Mouse (Mus musculus): Measurements from ENCODE around the gene Csnk1e. TPM values are rescaled to one million over a fixed set of nuclear protein-coding genes. Genes with fewer than 3 reads are reported as not detected.
A peak's percentile ranks its signal among the peaks of the same experiment; 100 is the strongest.

Gene Csnk1e
- polyA plus RNA-seq, 1 experiment from 2014 or later: 280 TPM

GRCm38 (mm10) chr15:79381644-79382043, 73.7 kb downstream of the Csnk1e start:
- H3K9me3 ChIP-seq (replicated peaks): no peaks in the 10 kb centered on the region
- H3K4me2 ChIP-seq (replicated peaks): no peak overlapping the region
- WGBS: 88% methylated on average over 9 of the region's 9 CpGs
- H3K36me3 ChIP-seq: peaks cover 17% of the 10 kb centered on the region
- ATAC-seq (ENCODE audit: low FRiP score): no peak
- no peaks in the 10 kb centered on the region for H3K27me3 ChIP-seq
- no peak overlapping the region for H3K9ac ChIP-seq
- H3K27ac ChIP-seq: no peak overlapping the region
- 0 out of 2 replicates have a peak, but pooled peaks cover 3% of the 10 kb centered on the region for H3K4me1 ChIP-seq
- no peak overlapping the region for H3K4me3 ChIP-seq

GRCm38 (mm10) chr15:79380468-79381444, 74.6 kb downstream of the Csnk1e start:
- peaks cover 25% of the 10 kb centered on the region for H3K36me3 ChIP-seq
- H3K27ac ChIP-seq: no peak overlapping the region
- H3K9me3 ChIP-seq (replicated peaks): no peaks in the 10 kb centered on the region
- 0 out of 2 replicates have a peak, but pooled peaks cover 3% of the 10 kb centered on the region for H3K4me1 ChIP-seq
- no peak overlapping the region for H3K4me2 ChIP-seq (replicated peaks)
- no peaks in the 10 kb centered on the region for H3K27me3 ChIP-seq
- H3K4me3 ChIP-seq: no peak overlapping the region
- ATAC-seq (ENCODE audit: low FRiP score): peak; percentile 35; the same call in 1 of the 2 replicates
- H3K9ac ChIP-seq: no peak overlapping the region
- 60% methylated on average over 18 of the region's 23 CpGs for WGBS

GRCm38 (mm10) chr15:79379658-79380057, 75.7 kb downstream of the Csnk1e start:
- H3K4me2 ChIP-seq (replicated peaks): no peak overlapping the region
- no peaks in the 10 kb centered on the region for H3K9me3 ChIP-seq (replicated peaks)
- H3K27ac ChIP-seq: no peak overlapping the region
- no peak overlapping the region for H3K9ac ChIP-seq
- no peak overlapping the region for H3K4me3 ChIP-seq
- ATAC-seq (ENCODE audit: low FRiP score): no peak
- 90% methylated on average over 7 of the region's 7 CpGs for WGBS
- H3K4me1 ChIP-seq: peaks cover 8% of the 10 kb centered on the region; the same call in 1 of the 2 replicates
- no peaks in the 10 kb centered on the region for H3K27me3 ChIP-seq
- H3K36me3 ChIP-seq: peaks cover 30% of the 10 kb centered on the region

- Histone ChIP-seq H3K36me3 (peaks cover 36% of the 10 kb centered on the region), H3K4me3 (no peak overlapping the region), H3K9me3 (replicated peaks) (no peaks in the 10 kb centered on the region), H3K27me3 (no peaks in the 10 kb centered on the region), H3K4me2 (replicated peaks) (no peak overlapping the region), H3K4me1 (peaks cover 8% of the 10 kb centered on the region; the same call in 1 of the 2 replicates), H3K27ac (no peak overlapping the region), H3K9ac (no peak overlapping the region)
- ATAC-seq (ENCODE audit: low FRiP score): no peak
- WGBS: 94% methylated on average over 10 of the region's 10 CpGs
Measured at GRCm38 (mm10) chr15:79378608-79379007, 76.8 kb downstream of the Csnk1e start.

GRCm38 (mm10) chr15:79377681-79378080, 77.7 kb downstream of the Csnk1e start:
- Histone ChIP-seq H3K4me3 (no peak overlapping the region), H3K36me3 (peaks cover 45% of the 10 kb centered on the region), H3K4me2 (replicated peaks) (no peak overlapping the region), H3K4me1 (peaks cover 8% of the 10 kb centered on the region; the same call in 1 of the 2 replicates), H3K9me3 (replicated peaks) (no peaks in the 10 kb centered on the region), H3K27ac (no peak overlapping the region), H3K9ac (no peak overlapping the region), H3K27me3 (no peaks in the 10 kb centered on the region)
- no peak for ATAC-seq (ENCODE audit: low FRiP score)
- WGBS: 89% methylated on average over 6 of the region's 6 CpGs

GRCm38 (mm10) chr15:79374760-79375159, 80.6 kb downstream of the Csnk1e start:
- Histone ChIP-seq H3K4me3 (no peak overlapping the region), H3K4me2 (replicated peaks) (no peak overlapping the region), H3K9ac (peak overlapping the region; percentile 9; the same call in 1 of the 2 replicates), H3K9me3 (replicated peaks) (no peaks in the 10 kb centered on the region), H3K27ac (peak overlapping the region; percentile 26; the same call in 1 of the 2 replicates), H3K36me3 (peaks cover 56% of the 10 kb centered on the region), H3K4me1 (peaks cover 5% of the 10 kb centered on the region; the same call in 1 of the 2 replicates), H3K27me3 (no peaks in the 10 kb centered on the region)
- 43% methylated on average over 2 of the region's 3 CpGs for WGBS
- no peak for ATAC-seq (ENCODE audit: low FRiP score)

GRCm38 (mm10) chr15:79370281-79370843, 85.0 kb downstream of the Csnk1e start:
- peaks cover 60% of the 10 kb centered on the region for H3K36me3 ChIP-seq
- H3K27ac ChIP-seq: no peak overlapping the region
- no peak for ATAC-seq (ENCODE audit: low FRiP score)
- no peak overlapping the region for H3K4me2 ChIP-seq (replicated peaks)
- no peaks in the 10 kb centered on the region for H3K27me3 ChIP-seq
- 80% methylated on average over 7 of the region's 7 CpGs for WGBS
- H3K4me3 ChIP-seq: no peak overlapping the region
- H3K9ac ChIP-seq: no peak overlapping the region
- peaks cover 8% of the 10 kb centered on the region; the same call in 1 of the 2 replicates for H3K4me1 ChIP-seq
- no peaks in the 10 kb centered on the region for H3K9me3 ChIP-seq (replicated peaks)

- no peak overlapping the region for H3K4me3 ChIP-seq
- H3K27me3 ChIP-seq: no peaks in the 10 kb centered on the region
- peaks cover 66% of the 10 kb centered on the region for H3K36me3 ChIP-seq
- H3K27ac ChIP-seq: no peak overlapping the region
- 68% methylated on average over 15 of the region's 15 CpGs for WGBS
- no peak for ATAC-seq (ENCODE audit: low FRiP score)
- no peak overlapping the region for H3K4me2 ChIP-seq (replicated peaks)
- H3K9ac ChIP-seq: no peak overlapping the region
- no peaks in the 10 kb centered on the region for H3K9me3 ChIP-seq (replicated peaks)
- 0 out of 2 replicates have a peak, but pooled peaks cover 3% of the 10 kb centered on the region for H3K4me1 ChIP-seq
Measured at GRCm38 (mm10) chr15:79369452-79370280, 85.7 kb downstream of the Csnk1e start.

- WGBS: 87% methylated on average over 8 of the region's 8 CpGs
- Histone ChIP-seq H3K9me3 (replicated peaks) (no peaks in the 10 kb centered on the region), H3K27ac (0 out of 2 replicates have a peak overlapping the region, but pooled peaks have one; percentile 40), H3K4me1 (0 out of 2 replicates have a peak, but pooled peaks cover 3% of the 10 kb centered on the region), H3K4me3 (no peak overlapping the region), H3K27me3 (no peaks in the 10 kb centered on the region), H3K4me2 (replicated peaks) (no peak overlapping the region), H3K36me3 (peaks cover 70% of the 10 kb centered on the region), H3K9ac (no peak overlapping the region)
- no peak for ATAC-seq (ENCODE audit: low FRiP score)
Measured at GRCm38 (mm10) chr15:79368861-79369440, 86.4 kb downstream of the Csnk1e start.

- Histone ChIP-seq H3K9ac (no peak overlapping the region), H3K4me1 (0 out of 2 replicates have a peak, but pooled peaks cover 3% of the 10 kb centered on the region), H3K27me3 (no peaks in the 10 kb centered on the region), H3K36me3 (peaks cover 70% of the 10 kb centered on the region), H3K9me3 (replicated peaks) (no peaks in the 10 kb centered on the region), H3K4me3 (no peak overlapping the region), H3K27ac (0 out of 2 replicates have a peak overlapping the region, but pooled peaks have one; percentile 40), H3K4me2 (replicated peaks) (no peak overlapping the region)
- 65% methylated on average over 14 of the region's 14 CpGs for WGBS
- ATAC-seq (ENCODE audit: low FRiP score): no peak
Measured at GRCm38 (mm10) chr15:79368313-79368811, 87.0 kb downstream of the Csnk1e start.

Measured in hindbrain, embryonic 12.5 days (tissue).